Mouse (Mus musculus): ENCODE results near the gene Ece1.
A peak's percentile ranks its signal among the peaks of the same experiment; 100 is the strongest.

Gene Ece1

DNA sequence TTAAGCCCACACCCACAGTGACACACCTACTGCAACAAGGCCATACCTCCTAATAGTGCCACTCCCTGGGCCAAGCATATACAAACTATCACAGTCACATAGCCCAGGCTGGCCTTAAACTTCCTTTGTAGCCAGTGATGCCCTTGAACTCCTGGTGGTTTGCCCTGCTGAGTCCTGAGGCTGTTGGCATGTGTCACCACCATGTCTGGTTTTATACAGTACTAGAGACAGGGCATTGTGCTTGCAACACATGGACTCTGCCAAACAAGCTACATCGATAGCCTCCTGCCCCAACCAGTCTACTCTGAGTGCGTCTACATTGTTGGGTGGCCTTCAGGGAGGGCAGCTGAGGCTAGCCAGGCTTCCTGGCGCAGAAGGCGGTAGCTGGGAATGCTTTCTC, 74.1 kb downstream of the Ece1 start:
- Histone ChIP-seq H3K27me3 (ENCODE audit: insufficient read depth, low read length) (no peaks in the 10 kb centered on the region), H3K4me3 (replicated peaks; ENCODE audit: low read length) (no peak overlapping the region), H3K36me3 (ENCODE audit: insufficient read depth, low read length) (peaks cover 81% of the 10 kb centered on the region), H3K4me1 (replicated peaks; ENCODE audit: low read depth, low read length) (peaks cover 57% of the 10 kb centered on the region), H3K9me3 (ENCODE audit: low read length) (no peaks in the 10 kb centered on the region)
- TF ChIP-seq NANOG (IDR thresholded peaks at IDR 0.05; ENCODE audit: borderline replicate concordance, low read length) = no peak
- TF ChIP-seq CTCF (conservative IDR thresholded peaks at IDR 0.05; ENCODE audit: low read length) = no peak
- no peak for TF ChIP-seq POU5F1 (IDR thresholded peaks at IDR 0.05; ENCODE audit: borderline replicate concordance, low read length)

DNA sequence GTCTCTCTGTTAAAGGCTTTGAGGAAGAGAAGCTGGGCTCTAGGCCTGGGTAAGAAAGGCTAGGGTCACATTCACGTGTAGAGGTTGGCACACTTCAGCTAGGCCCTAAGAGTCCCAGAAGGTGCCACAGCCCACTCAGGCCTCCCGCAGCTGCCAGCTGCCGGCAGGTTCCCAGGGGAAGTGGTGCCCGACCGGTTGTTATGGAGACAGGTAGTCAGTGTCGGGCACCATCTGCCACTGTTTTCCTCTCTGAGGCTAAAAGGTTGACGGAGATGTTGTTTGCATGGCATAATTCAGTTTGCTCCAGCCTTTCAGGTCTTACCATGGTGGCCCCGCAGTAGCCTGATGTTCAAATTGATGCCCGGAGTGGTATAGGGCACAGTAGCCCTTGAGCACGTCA, 78.0 kb downstream of the Ece1 start:
- H3K27me3 ChIP-seq (ENCODE audit: insufficient read depth, low read length) = no peaks in the 10 kb centered on the region
- H3K4me1 ChIP-seq (replicated peaks; ENCODE audit: low read depth, low read length) = peaks cover 76% of the 10 kb centered on the region

DNA sequence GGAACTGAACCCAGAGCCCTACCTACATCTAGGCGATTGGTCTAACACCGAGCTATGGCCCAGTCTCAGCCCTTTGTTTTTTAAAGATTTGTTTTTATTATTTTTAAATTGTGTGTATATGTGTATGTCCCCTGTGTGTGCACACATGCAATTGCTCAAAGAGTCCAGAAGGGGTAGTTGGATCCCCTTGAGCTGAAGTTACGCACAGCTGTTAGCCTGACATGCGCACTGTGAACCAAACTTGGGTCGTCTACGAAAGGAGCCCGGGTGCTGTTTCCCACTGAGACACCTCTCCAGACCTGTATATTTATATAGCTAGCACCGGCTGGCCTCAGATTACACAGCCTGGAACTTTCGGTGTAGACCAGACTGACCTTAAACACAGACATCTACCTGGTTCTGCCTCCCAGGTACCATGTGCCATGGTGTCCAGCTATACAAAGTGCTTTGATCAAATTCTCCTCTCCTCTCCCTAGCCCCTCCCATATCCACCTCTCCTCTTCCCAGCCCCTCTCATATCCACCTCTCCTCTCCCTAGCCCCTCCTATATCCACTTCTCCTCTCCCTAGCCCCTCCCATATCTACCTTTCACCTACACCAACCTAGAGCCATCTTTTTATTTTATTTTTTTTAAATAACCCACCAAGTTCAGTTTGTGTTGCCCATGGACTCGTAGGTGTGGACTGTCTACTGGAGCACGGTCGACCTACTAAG, 79.3 kb downstream of the Ece1 start:
- Histone ChIP-seq H3K27me3 (ENCODE audit: insufficient read depth, low read length) (no peaks in the 10 kb centered on the region), H3K36me3 (ENCODE audit: insufficient read depth, low read length) (peaks cover 86% of the 10 kb centered on the region), H3K9me3 (ENCODE audit: low read length) (no peaks in the 10 kb centered on the region), H3K4me1 (replicated peaks; ENCODE audit: low read depth, low read length) (peaks cover 72% of the 10 kb centered on the region), H3K4me3 (replicated peaks; ENCODE audit: low read length) (peak overlapping the region; percentile 32; the same call in 1 of the 2 replicates)
- no peak for TF ChIP-seq POU5F1 (IDR thresholded peaks at IDR 0.05; ENCODE audit: borderline replicate concordance, low read length)
- TF ChIP-seq CTCF (conservative IDR thresholded peaks at IDR 0.05; ENCODE audit: low read length) = peak; percentile 42
- TF ChIP-seq NANOG (IDR thresholded peaks at IDR 0.05; ENCODE audit: borderline replicate concordance, low read length) = no peak

More for the DNA sequence above, 78.0 kb downstream of the Ece1 start:
- peaks cover 87% of the 10 kb centered on the region for H3K36me3 ChIP-seq (ENCODE audit: insufficient read depth, low read length)
- H3K4me3 ChIP-seq (replicated peaks; ENCODE audit: low read length) = 0 out of 2 replicates have a peak overlapping the region, but pooled peaks have one; percentile 32
- TF ChIP-seq CTCF (conservative IDR thresholded peaks at IDR 0.05; ENCODE audit: low read length) = no peak
- TF ChIP-seq NANOG (IDR thresholded peaks at IDR 0.05; ENCODE audit: borderline replicate concordance, low read length) = no peak
- TF ChIP-seq POU5F1 (IDR thresholded peaks at IDR 0.05; ENCODE audit: borderline replicate concordance, low read length) = no peak
- no peaks in the 10 kb centered on the region for H3K9me3 ChIP-seq (ENCODE audit: low read length)

DNA sequence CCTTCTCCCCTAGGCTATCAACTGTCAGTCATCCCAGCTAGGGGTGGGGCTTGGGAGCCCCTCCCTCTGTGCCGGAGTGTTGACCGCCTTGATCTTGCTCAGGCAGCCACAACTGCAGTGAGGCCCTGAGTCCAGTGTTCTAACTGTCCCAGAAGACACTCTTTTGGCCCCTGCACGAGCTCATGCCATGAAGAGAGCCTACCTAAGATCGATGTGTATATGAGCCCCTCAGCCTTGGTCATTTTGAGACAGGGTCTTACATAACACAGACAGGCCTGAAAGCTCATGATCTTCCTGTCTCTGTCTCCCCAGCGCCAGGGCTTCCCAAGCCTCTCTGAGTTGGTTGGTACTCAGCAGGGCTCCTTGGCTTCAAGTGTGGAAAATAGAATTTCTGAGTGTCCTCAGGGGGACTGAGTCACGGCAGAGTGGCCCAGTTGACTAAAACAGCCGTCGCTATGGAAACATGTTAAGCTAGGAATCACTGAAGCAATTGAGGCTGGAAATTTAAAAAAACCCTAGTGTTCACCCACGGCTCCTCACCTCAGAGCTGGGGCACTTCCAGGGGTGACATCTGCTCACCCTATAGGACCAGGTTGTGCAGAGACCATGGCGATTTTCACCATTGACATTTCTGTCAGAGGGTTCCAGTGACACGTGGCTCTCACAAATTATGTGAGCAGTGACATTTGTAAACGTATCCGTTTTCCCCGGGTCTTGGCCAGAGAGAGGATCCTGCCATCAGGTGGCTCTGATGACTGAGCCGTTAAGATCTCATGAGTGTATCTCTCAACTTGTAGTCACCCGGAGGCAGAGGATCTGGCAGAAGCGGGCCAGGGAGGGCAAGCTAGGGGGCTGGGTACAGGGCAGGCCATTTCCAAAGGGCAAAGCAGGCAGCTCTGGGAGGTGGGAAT, 80.1 kb downstream of the Ece1 start:
- peaks cover 82% of the 10 kb centered on the region for H3K36me3 ChIP-seq (ENCODE audit: insufficient read depth, low read length)
- H3K4me1 ChIP-seq (replicated peaks; ENCODE audit: low read depth, low read length) = peaks cover 69% of the 10 kb centered on the region
- no peaks in the 10 kb centered on the region for H3K27me3 ChIP-seq (ENCODE audit: insufficient read depth, low read length)
- no peaks in the 10 kb centered on the region for H3K9me3 ChIP-seq (ENCODE audit: low read length)
- H3K4me3 ChIP-seq (replicated peaks; ENCODE audit: low read length) = 0 out of 2 replicates have a peak overlapping the region, but pooled peaks have one; percentile 10
- no peak for TF ChIP-seq NANOG (IDR thresholded peaks at IDR 0.05; ENCODE audit: borderline replicate concordance, low read length)
- TF ChIP-seq POU5F1 (IDR thresholded peaks at IDR 0.05; ENCODE audit: borderline replicate concordance, low read length) = no peak
- no peak for TF ChIP-seq CTCF (conservative IDR thresholded peaks at IDR 0.05; ENCODE audit: low read length)

DNA sequence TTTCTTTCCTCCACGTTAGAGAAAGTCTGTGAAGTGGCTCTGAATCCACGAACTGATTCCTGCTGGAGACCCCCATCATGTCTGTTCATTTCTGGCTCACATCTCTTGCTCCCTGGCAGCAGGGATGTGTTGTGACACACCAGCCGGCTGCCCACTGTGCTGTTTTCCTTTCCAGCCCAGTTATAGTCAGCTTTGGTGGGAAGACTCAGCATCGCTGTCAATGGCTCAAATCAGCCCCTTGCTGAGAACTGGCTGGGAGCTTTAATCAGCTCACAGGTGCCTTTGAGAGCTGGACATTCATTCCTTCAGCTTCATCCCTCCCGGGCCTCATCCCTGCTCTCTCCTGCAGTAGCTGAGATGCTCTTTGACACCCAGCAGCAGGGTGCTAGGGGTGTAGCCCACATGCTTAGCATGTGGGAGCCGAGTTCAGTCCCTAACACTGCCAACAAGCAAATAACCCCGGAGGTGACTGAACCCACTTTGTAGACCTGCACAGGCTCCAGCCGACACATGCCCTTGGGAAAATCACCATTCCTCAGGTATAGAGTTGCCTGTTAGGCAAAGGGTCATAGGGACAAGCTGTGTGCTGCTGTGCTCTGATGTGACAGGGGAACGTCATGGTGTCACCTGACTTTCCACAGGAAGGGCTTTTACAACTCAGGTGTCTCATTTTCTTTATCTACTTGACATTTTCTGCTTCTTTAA, 80.9 kb downstream of the Ece1 start:
- TF ChIP-seq NANOG (IDR thresholded peaks at IDR 0.05; ENCODE audit: borderline replicate concordance, low read length) = no peak
- no peak for TF ChIP-seq POU5F1 (IDR thresholded peaks at IDR 0.05; ENCODE audit: borderline replicate concordance, low read length)
- TF ChIP-seq CTCF (conservative IDR thresholded peaks at IDR 0.05; ENCODE audit: low read length) = no peak
- no peaks in the 10 kb centered on the region for H3K27me3 ChIP-seq (ENCODE audit: insufficient read depth, low read length)
- no peak overlapping the region for H3K4me3 ChIP-seq (replicated peaks; ENCODE audit: low read length)
- H3K9me3 ChIP-seq (ENCODE audit: low read length) = no peaks in the 10 kb centered on the region
- H3K36me3 ChIP-seq (ENCODE audit: insufficient read depth, low read length) = peaks cover 78% of the 10 kb centered on the region
- peaks cover 72% of the 10 kb centered on the region for H3K4me1 ChIP-seq (replicated peaks; ENCODE audit: low read depth, low read length)

DNA sequence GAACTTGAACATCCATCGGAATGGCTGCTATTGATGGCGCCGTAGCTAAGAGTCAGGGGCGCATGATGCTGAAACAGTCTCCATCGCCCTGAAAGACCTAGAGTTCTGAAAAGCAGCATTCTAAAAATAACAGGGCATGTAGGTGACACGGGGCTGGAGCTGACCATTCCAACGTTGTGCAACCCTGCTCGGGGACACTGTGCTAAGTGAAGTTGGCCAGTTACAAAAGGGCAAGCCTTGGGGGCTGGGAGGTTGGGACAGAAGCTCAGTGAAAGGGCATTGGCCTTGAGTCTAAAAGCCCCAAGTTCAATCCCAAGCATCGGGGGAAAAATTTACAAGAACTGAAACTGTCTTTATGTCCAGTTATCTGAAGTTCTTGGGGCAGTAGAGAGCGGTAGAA, 81.5 kb downstream of the Ece1 start:
- Histone ChIP-seq H3K27me3 (ENCODE audit: insufficient read depth, low read length) (no peaks in the 10 kb centered on the region), H3K36me3 (ENCODE audit: insufficient read depth, low read length) (peaks cover 78% of the 10 kb centered on the region), H3K4me3 (replicated peaks; ENCODE audit: low read length) (no peak overlapping the region), H3K4me1 (replicated peaks; ENCODE audit: low read depth, low read length) (peaks cover 66% of the 10 kb centered on the region), H3K9me3 (ENCODE audit: low read length) (no peaks in the 10 kb centered on the region)
- TF ChIP-seq NANOG (IDR thresholded peaks at IDR 0.05; ENCODE audit: borderline replicate concordance, low read length) (no peak), CTCF (conservative IDR thresholded peaks at IDR 0.05; ENCODE audit: low read length) (no peak), POU5F1 (IDR thresholded peaks at IDR 0.05; ENCODE audit: borderline replicate concordance, low read length) (no peak)

DNA sequence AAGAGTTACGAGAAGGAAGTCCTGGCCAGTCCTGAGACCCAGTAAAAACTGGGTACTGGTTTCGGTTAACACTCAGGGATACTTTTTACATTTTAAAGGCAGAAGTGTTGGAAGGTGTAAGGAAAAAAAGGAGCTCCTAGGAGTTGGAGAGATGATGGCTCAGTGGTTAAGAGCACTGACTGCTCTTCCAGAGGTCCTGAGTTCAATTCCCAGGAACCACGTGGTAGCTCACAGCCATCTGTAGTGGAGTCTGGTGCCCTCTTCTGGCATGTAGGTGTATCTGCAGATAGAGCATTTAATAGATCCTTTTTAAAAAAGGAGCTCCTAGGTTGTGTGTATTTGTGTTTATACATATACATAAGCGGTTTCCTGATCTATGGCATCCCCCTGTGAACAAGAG, 83.3 kb downstream of the Ece1 start:
- TF ChIP-seq POU5F1 (IDR thresholded peaks at IDR 0.05; ENCODE audit: borderline replicate concordance, low read length) = no peak
- peak; percentile 68 for TF ChIP-seq CTCF (conservative IDR thresholded peaks at IDR 0.05; ENCODE audit: low read length)
- Histone ChIP-seq H3K9me3 (ENCODE audit: low read length) (no peaks in the 10 kb centered on the region), H3K4me1 (replicated peaks; ENCODE audit: low read depth, low read length) (peaks cover 47% of the 10 kb centered on the region), H3K36me3 (ENCODE audit: insufficient read depth, low read length) (peaks cover 78% of the 10 kb centered on the region), H3K4me3 (replicated peaks; ENCODE audit: low read length) (no peak overlapping the region), H3K27me3 (ENCODE audit: insufficient read depth, low read length) (no peaks in the 10 kb centered on the region)

DNA sequence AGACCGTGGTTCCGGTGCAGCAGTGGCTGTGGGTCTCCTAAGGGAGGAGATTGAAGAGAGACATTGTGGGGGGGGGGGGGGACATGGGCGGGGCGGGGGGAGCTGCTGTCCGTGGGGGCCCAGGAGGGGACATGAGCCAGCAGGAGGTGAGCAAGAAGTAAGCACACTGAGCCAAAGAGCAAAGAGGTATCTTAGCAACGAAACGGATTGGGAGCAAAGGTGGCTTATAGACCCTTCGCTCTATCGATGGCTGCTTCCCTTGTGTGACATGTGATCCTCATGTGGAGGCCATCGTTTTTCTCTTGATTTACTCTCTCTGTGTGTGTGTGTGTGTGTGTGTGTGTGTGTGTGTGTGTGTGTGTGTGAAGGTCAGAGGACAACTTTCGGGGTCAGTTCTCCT, 84.4 kb downstream of the Ece1 start:
- Histone ChIP-seq H3K4me3 (replicated peaks; ENCODE audit: low read length) (no peak overlapping the region), H3K9me3 (ENCODE audit: low read length) (no peaks in the 10 kb centered on the region), H3K27me3 (ENCODE audit: insufficient read depth, low read length) (no peaks in the 10 kb centered on the region), H3K4me1 (replicated peaks; ENCODE audit: low read depth, low read length) (peaks cover 38% of the 10 kb centered on the region), H3K36me3 (ENCODE audit: insufficient read depth, low read length) (peaks cover 79% of the 10 kb centered on the region)
- TF ChIP-seq POU5F1 (IDR thresholded peaks at IDR 0.05; ENCODE audit: borderline replicate concordance, low read length) (no peak), CTCF (conservative IDR thresholded peaks at IDR 0.05; ENCODE audit: low read length) (no peak), NANOG (IDR thresholded peaks at IDR 0.05; ENCODE audit: borderline replicate concordance, low read length) (no peak)
